8 mouse cellular contexts compared by ENCODE assay signal in the genomic region with DNA sequence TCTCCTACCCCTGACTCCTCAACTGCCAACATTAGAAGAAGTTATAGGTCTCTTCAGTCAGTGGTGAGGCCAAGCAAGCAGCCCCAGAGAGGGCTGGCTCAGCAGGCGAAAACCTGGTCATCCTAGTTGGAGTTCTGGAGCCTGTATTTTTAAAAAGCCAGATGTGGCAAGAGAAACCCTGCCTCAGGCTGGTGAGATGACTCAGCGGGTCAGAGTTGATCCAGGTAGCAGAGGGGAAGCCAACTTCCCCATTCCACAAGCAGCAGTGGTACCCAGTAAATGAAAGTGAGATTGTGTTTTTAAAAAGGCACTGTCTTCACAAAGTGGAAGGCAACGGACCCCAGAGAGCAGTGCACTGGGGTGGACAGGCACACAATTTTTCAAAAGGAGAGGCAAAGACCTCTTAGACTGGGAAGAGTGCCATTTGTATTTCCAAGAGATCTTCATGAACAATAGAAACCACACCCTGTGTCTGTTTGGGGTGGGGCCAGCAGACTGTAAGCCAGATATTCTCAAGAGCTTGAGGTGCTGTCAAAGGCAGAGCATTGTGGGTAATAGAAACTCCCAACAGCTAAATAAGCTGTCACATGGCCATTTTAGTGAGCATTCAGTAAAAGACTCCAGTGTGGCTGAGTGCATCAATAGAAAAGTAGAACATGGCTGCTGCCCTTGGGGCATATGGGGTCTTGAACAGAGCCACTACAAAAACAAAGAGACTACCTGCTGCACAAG. TPM values are rescaled to one million over a fixed set of nuclear protein-coding genes. Genes with fewer than 3 reads are reported as not detected.
DNase-seq lines count a peak whose midpoint lies in the region; ATAC-seq and TF ChIP-seq lines count a peak whose summit lies in the region.

No protein-coding gene starts in this region.

- H3K27me3 ChIP-seq in midbrain, embryonic 13.5 days = no peaks in the 10 kb centered on the region
- no peaks in the 10 kb centered on the region for H3K27me3 ChIP-seq in midbrain, embryonic 15.5 days (replicated peaks)
- H3K27me3 ChIP-seq in forebrain, embryonic 14.5 days (replicated peaks; ENCODE audit: control insufficient read depth, insufficient read depth, low read length) = no peaks in the 10 kb centered on the region
- H3K27me3 ChIP-seq in kidney, postnatal 0 days (ENCODE audit: insufficient read depth, low read length) = no peaks in the 10 kb centered on the region
- H3K27me3 ChIP-seq in splenic B cell, adult 2 months (ENCODE audit: control insufficient read depth, insufficient read depth, low read length, poor library complexity, severe bottlenecking) = no peaks in the 10 kb centered on the region

- ATAC-seq in midbrain, embryonic 13.5 days = no peak
- no peak for ATAC-seq in midbrain, embryonic 15.5 days (replicated peaks)
- ATAC-seq in forebrain, embryonic 14.5 days = no peak
- no peak for ATAC-seq in kidney, postnatal 0 days (replicated peaks; ENCODE audit: low FRiP score, low read depth)

- peaks cover 30% of the 10 kb centered on the region for H3K4me1 ChIP-seq in midbrain, embryonic 13.5 days (replicated peaks)
- H3K4me1 ChIP-seq in midbrain, embryonic 15.5 days = peaks cover 14% of the 10 kb centered on the region
- H3K4me1 ChIP-seq in forebrain, embryonic 14.5 days (ENCODE audit: control insufficient read depth, insufficient read depth, low read length) = no peaks in the 10 kb centered on the region; the same call in 1 of the 2 replicates
- peaks cover 33% of the 10 kb centered on the region; the same call in 1 of the 2 replicates for H3K4me1 ChIP-seq in kidney, postnatal 0 days (replicated peaks; ENCODE audit: insufficient read depth, low read length)

- H3K9ac ChIP-seq in midbrain, embryonic 13.5 days (replicated peaks) = no peak overlapping the region
- H3K9ac ChIP-seq in midbrain, embryonic 15.5 days = no peak overlapping the region
- no peak overlapping the region for H3K9ac ChIP-seq in forebrain, embryonic 14.5 days (ENCODE audit: low read length)
- H3K9ac ChIP-seq in kidney, postnatal 0 days (ENCODE audit: low read depth, low read length) = no peak overlapping the region

- H3K4me3 ChIP-seq in midbrain, embryonic 13.5 days (replicated peaks) = no peak overlapping the region
- H3K4me3 ChIP-seq in midbrain, embryonic 15.5 days = no peak overlapping the region
- no peak overlapping the region for H3K4me3 ChIP-seq in forebrain, embryonic 14.5 days (ENCODE audit: low read depth, low read length)
- H3K4me3 ChIP-seq in kidney, postnatal 0 days (replicated peaks; ENCODE audit: low read depth, low read length) = no peak overlapping the region

- TF ChIP-seq CTCF in kidney, postnatal 0 days (IDR thresholded peaks at IDR 0.05; ENCODE audit: low read depth) = no peak

- WGBS in midbrain, embryonic 13.5 days = 89% methylated on average over 3 of the region's 3 CpGs
- WGBS in midbrain, embryonic 15.5 days = 80% methylated on average over 3 of the region's 3 CpGs
- 84% methylated on average over 3 of the region's 3 CpGs for WGBS in forebrain, embryonic 14.5 days
- WGBS in kidney, postnatal 0 days = 83% methylated on average over 3 of the region's 3 CpGs

- no peaks in the 10 kb centered on the region for H3K9me3 ChIP-seq in midbrain, embryonic 13.5 days
- H3K9me3 ChIP-seq in midbrain, embryonic 15.5 days = no peaks in the 10 kb centered on the region
- no peaks in the 10 kb centered on the region for H3K9me3 ChIP-seq in forebrain, embryonic 14.5 days (replicated peaks; ENCODE audit: control insufficient read depth, low read length)
- no peaks in the 10 kb centered on the region for H3K9me3 ChIP-seq in kidney, postnatal 0 days (replicated peaks; ENCODE audit: low read length)

- 0 out of 2 replicates have a peak overlapping the region, but pooled peaks have one; percentile 42 for H3K27ac ChIP-seq in midbrain, embryonic 13.5 days
- no peak overlapping the region for H3K27ac ChIP-seq in midbrain, embryonic 15.5 days
- peak overlapping the region; percentile 27; the same call in 1 of the 2 replicates for H3K27ac ChIP-seq in forebrain, embryonic 14.5 days (ENCODE audit: low read depth, low read length)
- H3K27ac ChIP-seq in kidney, postnatal 0 days = peak overlapping the region; percentile 76; the same call in 1 of the 2 replicates

- peak; percentile 28 for DNase-seq in forebrain, embryonic 14.5 days (ENCODE audit: low spot score)
- DNase-seq in kidney, postnatal 0 days (ENCODE audit: low spot score) = peak; percentile 20
- DNase-seq in splenic B cell, adult 2 months (ENCODE audit: low read depth, low spot score) = peak; percentile 22
- DNase-seq in cerebellum, postnatal 36 days = no peak
- no peak for DNase-seq in cerebellum, adult 9-11 months
- DNase-seq in urinary bladder, postnatal 4 days (ENCODE audit: low spot score in 2 of 2) = no peak

- H3K4me2 ChIP-seq in midbrain, embryonic 13.5 days (replicated peaks) = no peak overlapping the region
- no peak overlapping the region for H3K4me2 ChIP-seq in midbrain, embryonic 15.5 days
- H3K4me2 ChIP-seq in forebrain, embryonic 14.5 days (ENCODE audit: low read length) = no peak overlapping the region
- no peak overlapping the region for H3K4me2 ChIP-seq in kidney, postnatal 0 days (ENCODE audit: low read length)

- peaks cover 99% of the 10 kb centered on the region for H3K36me3 ChIP-seq in midbrain, embryonic 13.5 days
- H3K36me3 ChIP-seq in midbrain, embryonic 15.5 days (replicated peaks) = peaks cover 44% of the 10 kb centered on the region
- H3K36me3 ChIP-seq in forebrain, embryonic 14.5 days (ENCODE audit: control insufficient read depth, insufficient read depth, low read length) = peaks cover 100% of the 10 kb centered on the region
- peaks cover 70% of the 10 kb centered on the region for H3K36me3 ChIP-seq in kidney, postnatal 0 days (ENCODE audit: insufficient read depth, low read length)
- peaks cover 11% of the 10 kb centered on the region for H3K36me3 ChIP-seq in splenic B cell, adult 2 months (ENCODE audit: control insufficient read depth, insufficient read depth, low read length, poor library complexity, severe bottlenecking)

RNA-seq across cellular contexts. Expression of a gene that starts 33.1 kb away (rescaled TPM):
- polyA plus RNA-seq in midbrain, embryonic 13.5 days (2015; fragmentation: Nextera tagmentation; extraction: Ambion mirVana) = 616 and 667 TPM in 2 replicates
- 517 and 532 TPM in 2 replicates for polyA plus RNA-seq in midbrain, embryonic 15.5 days (2015; fragmentation: Nextera tagmentation; extraction: Ambion mirVana)
- polyA plus RNA-seq in forebrain, embryonic 14.5 days (2014; fragmentation: Nextera tagmentation; extraction: Ambion mirVana) = 788 and 853 TPM in 2 replicates
- 460 and 470 TPM in 2 replicates for polyA plus RNA-seq in kidney, postnatal 0 days (2015; fragmentation: Nextera tagmentation; extraction: Ambion mirVana)

Comparison
In these comparisons a context has a peak if more than half of its experiments do, and no peak if none do; other contexts are left out.
1. DNase-seq: peak in forebrain, embryonic 14.5 days (single experiment), kidney, postnatal 0 days (single experiment) and splenic B cell, adult 2 months (single experiment); none in cerebellum, postnatal 36 days (0 of 2), cerebellum, adult 9-11 months (single experiment) and urinary bladder, postnatal 4 days (0 of 2).